Mouse (Mus musculus) heart, postnatal 0 days (tissue): ENCODE measurements around the gene D430041D05Rik. TPM values are rescaled to one million over a fixed set of nuclear protein-coding genes. Genes with fewer than 3 reads are reported as not detected.

ENCODE experiments used
- ATAC-seq: fragments of 200-750 bp; cut with Nextera tagmentation; 2 replicates; pipeline ENCODE4 v1.8.0; 2017; ENCODE audit warnings: low read depth, moderate number of reproducible peaks, moderate library complexity; ENCODE audit not compliant: insufficient read depth
- DNase-seq: peaks from one replicate; pipeline ENCODE4 v3.0.0-alpha.2; 2016; ENCODE audit warnings: low spot score
- H3K27ac ChIP-seq: fragments of 300-500 bp; sonication (generic); 2 replicates; pipeline ENCODE4 v1.5.1; 2014; ENCODE audit warnings: low read depth, mild to moderate bottlenecking
- H3K27me3 ChIP-seq: fragments of 300-500 bp; sonication (generic); 2 replicates; pipeline ENCODE4 v1.6.1; 2014; ENCODE audit warnings: low read length, mixed read lengths; ENCODE audit not compliant: control insufficient read depth, insufficient read depth
- H3K36me3 ChIP-seq: fragments of 300-500 bp; sonication (generic); replicated peaks from 2 replicates; pipeline ENCODE4 v1.6.1; 2014; ENCODE audit warnings: low read length, mixed read lengths; ENCODE audit not compliant: control insufficient read depth, insufficient read depth
- H3K4me1 ChIP-seq: fragments of 300-500 bp; sonication (generic); 2 replicates; pipeline ENCODE4 v1.6.1; 2014; ENCODE audit warnings: antibody characterized with exemption; ENCODE audit not compliant: control insufficient read depth, insufficient read depth
- H3K4me2 ChIP-seq: fragments of 300-500 bp; sonication (generic); 2 replicates; pipeline ENCODE4 v1.6.1; 2014; ENCODE audit warnings: low read depth, mild to moderate bottlenecking, low read length, moderate library complexity
- H3K4me3 ChIP-seq: fragments of 300-500 bp; sonication (generic); 2 replicates; pipeline ENCODE4 v1.5.1; 2014; ENCODE audit warnings: low read depth, low read length
- H3K9ac ChIP-seq: fragments of 300-500 bp; sonication (generic); replicated peaks from 2 replicates; pipeline ENCODE4 v1.6.1; 2014; ENCODE audit warnings: low read depth, low read length, mixed read lengths
- H3K9me3 ChIP-seq: fragments of 300-500 bp; sonication (generic); replicated peaks from 2 replicates; pipeline ENCODE4 v1.6.1; 2016; ENCODE audit warnings: low read length; ENCODE audit not compliant: control insufficient read depth
- CTCF ChIP-seq: IDR thresholded peaks from 2 replicates; pipeline ENCODE4 v1.5.1; 2016; ENCODE audit warnings: antibody characterized with exemption, control low read depth, low read depth
- EP300 ChIP-seq: IDR thresholded peaks from 2 replicates; pipeline ENCODE4 v1.6.1; 2016; ENCODE audit warnings: antibody characterized with exemption, low read depth
- WGBS: fragments of 180-500 bp; shearing (Covaris S2); extraction: QIAGEN DNeasy Blood & Tissue Kit; methylation state at CpG from one replicate; pipeline ENCODE4 v1.1.7; 2014; 5-methylcytosine and 5-hydroxymethylcytosine counted together
- polyA plus RNA-seq: library from polyadenylated mRNA; unstranded; fragments of >200 nt; fragmentation: Nextera tagmentation; extraction: Ambion mirVana; gene quantifications from 2 replicates; pipeline ENCODE4 v1.2.1, GENCODE M21; 2015
- total RNA-seq: library from RNA; depleted of rRNA; stranded (reverse); fragments of >200 nt; gene quantifications from 2 replicates; pipeline ENCODE4 v1.2.3, GENCODE M21; 2014; ENCODE audit warnings: low replicate concordance

The D430041D05Rik gene
- total and polyA plus RNA-seq, 2 experiments from 2014 or later, result 0.03 TPM; not detected in 1

- DNase-seq (no peak), ATAC-seq (no peak)
- no peaks in the 10 kb centered on the region for H3K27me3 ChIP-seq
- no peaks in the 10 kb centered on the region for H3K9me3 ChIP-seq
- H3K4me1 ChIP-seq, result no peaks in the 10 kb centered on the region
- no peak for TF ChIP-seq EP300
- no peak for TF ChIP-seq CTCF
- no peaks in the 10 kb centered on the region for H3K36me3 ChIP-seq
- H3K4me3 ChIP-seq, result no peak overlapping the region
- H3K27ac ChIP-seq, result no peak overlapping the region
- no peak overlapping the region for H3K9ac ChIP-seq
- no peak overlapping the region for H3K4me2 ChIP-seq
- WGBS, result 65% methylated on average over 4 of the region's 4 CpGs
Measured at GRCm38 (mm10) chr2:104392700-104393312, 18.0 kb downstream of the D430041D05Rik start.

- no peak for DNase-seq
- ATAC-seq, result no peak
- no peak overlapping the region for H3K27ac ChIP-seq
- no peak overlapping the region for H3K4me2 ChIP-seq
- H3K27me3 ChIP-seq, result no peaks in the 10 kb centered on the region
- no peaks in the 10 kb centered on the region for H3K4me1 ChIP-seq
- H3K9ac ChIP-seq, result no peak overlapping the region
- no peak overlapping the region for H3K4me3 ChIP-seq
- 91% methylated on average over 11 of the region's 11 CpGs for WGBS
- no peaks in the 10 kb centered on the region for H3K9me3 ChIP-seq
- TF ChIP-seq EP300 (no peak), CTCF (no peak)
- no peaks in the 10 kb centered on the region for H3K36me3 ChIP-seq
Measured at GRCm38 (mm10) chr2:104389231-104389630, 21.6 kb downstream of the D430041D05Rik start.

GRCm38 (mm10) chr2:104385941-104386340 is 24.9 kb downstream of the D430041D05Rik start:
- Histone ChIP-seq H3K27ac (no peak overlapping the region), H3K9ac (no peak overlapping the region), H3K9me3 (no peaks in the 10 kb centered on the region), H3K4me2 (no peak overlapping the region), H3K4me3 (no peak overlapping the region), H3K36me3 (no peaks in the 10 kb centered on the region), H3K4me1 (no peaks in the 10 kb centered on the region), H3K27me3 (no peaks in the 10 kb centered on the region)
- DNase-seq, result no peak
- 87% methylated on average over 2 of the region's 2 CpGs for WGBS
- TF ChIP-seq CTCF, result no peak
- TF ChIP-seq EP300, result no peak
- no peak for ATAC-seq

GRCm38 (mm10) chr2:104383589-104383988 is 27.2 kb downstream of the D430041D05Rik start:
- Histone ChIP-seq H3K4me3 (no peak overlapping the region), H3K9ac (no peak overlapping the region), H3K27ac (no peak overlapping the region), H3K36me3 (no peaks in the 10 kb centered on the region), H3K9me3 (no peaks in the 10 kb centered on the region), H3K4me2 (no peak overlapping the region), H3K4me1 (no peaks in the 10 kb centered on the region), H3K27me3 (0 out of 2 replicates have a peak, but pooled peaks cover 10% of the 10 kb centered on the region)
- DNase-seq, result no peak
- no peak for ATAC-seq
- TF ChIP-seq CTCF (no peak), EP300 (no peak)
- WGBS, result 73% methylated on average over 4 of the region's 4 CpGs

GRCm38 (mm10) chr2:104382813-104383212 is 28.0 kb downstream of the D430041D05Rik start:
- H3K27ac ChIP-seq, result no peak overlapping the region
- H3K4me2 ChIP-seq, result no peak overlapping the region
- ATAC-seq (no peak), DNase-seq (no peak)
- no peak overlapping the region for H3K4me3 ChIP-seq
- no peaks in the 10 kb centered on the region for H3K9me3 ChIP-seq
- H3K9ac ChIP-seq, result no peak overlapping the region
- 66% methylated on average over 6 of the region's 6 CpGs for WGBS
- no peaks in the 10 kb centered on the region for H3K36me3 ChIP-seq
- TF ChIP-seq CTCF, result no peak
- TF ChIP-seq EP300, result no peak
- H3K4me1 ChIP-seq, result no peaks in the 10 kb centered on the region
- 0 out of 2 replicates have a peak, but pooled peaks cover 11% of the 10 kb centered on the region for H3K27me3 ChIP-seq

GRCm38 (mm10) chr2:104379304-104379703 is 31.5 kb downstream of the D430041D05Rik start:
- Histone ChIP-seq H3K27ac (no peak overlapping the region), H3K36me3 (no peaks in the 10 kb centered on the region), H3K4me2 (no peak overlapping the region), H3K9ac (no peak overlapping the region), H3K27me3 (0 out of 2 replicates have a peak, but pooled peaks cover 11% of the 10 kb centered on the region), H3K9me3 (no peaks in the 10 kb centered on the region), H3K4me1 (no peaks in the 10 kb centered on the region), H3K4me3 (no peak overlapping the region)
- no peak for DNase-seq
- ATAC-seq, result no peak
- no peak for TF ChIP-seq CTCF
- no peak for TF ChIP-seq EP300
- 17% methylated on average over 7 of the region's 7 CpGs for WGBS
